Mouse (Mus musculus): ENCODE data around the gene Sco1. TPM values are rescaled to one million over a fixed set of nuclear protein-coding genes. Genes with fewer than 3 reads are reported as not detected.

Sco1 gene
- polyA plus RNA-seq, 1 experiment from 2014 or later, result 16.5 TPM

GRCm38 (mm10) chr11:67094470-67094869 lies 42.0 kb downstream of the Sco1 start:
- Histone ChIP-seq H3K27me3 (ENCODE audit: control insufficient read depth, insufficient read depth, low read length) (no peaks in the 10 kb centered on the region), H3K4me1 (ENCODE audit: control insufficient read depth, insufficient read depth, low read length) (no peaks in the 10 kb centered on the region), H3K27ac (ENCODE audit: low read length) (no peak overlapping the region), H3K36me3 (ENCODE audit: control insufficient read depth, insufficient read depth, low read length) (no peaks in the 10 kb centered on the region), H3K9ac (replicated peaks; ENCODE audit: low read depth, low read length) (no peak overlapping the region), H3K4me3 (ENCODE audit: low read depth, low read length) (no peak overlapping the region), H3K9me3 (ENCODE audit: control insufficient read depth, low read depth, low read length) (no peaks in the 10 kb centered on the region), H3K4me2 (replicated peaks; ENCODE audit: low read depth, low read length) (no peak overlapping the region)
- WGBS, result 66% methylated on average over 29 of the region's 29 CpGs
- no peak for ATAC-seq (ENCODE audit: insufficient number of reproducible peaks, insufficient read depth, low FRiP score, low read depth)

GRCm38 (mm10) chr11:67097709-67098108 lies 45.2 kb downstream of the Sco1 start:
- Histone ChIP-seq H3K27me3 (ENCODE audit: control insufficient read depth, insufficient read depth, low read length) (no peaks in the 10 kb centered on the region), H3K4me1 (ENCODE audit: control insufficient read depth, insufficient read depth, low read length) (no peaks in the 10 kb centered on the region), H3K9ac (replicated peaks; ENCODE audit: low read depth, low read length) (no peak overlapping the region), H3K9me3 (ENCODE audit: control insufficient read depth, low read depth, low read length) (no peaks in the 10 kb centered on the region), H3K36me3 (ENCODE audit: control insufficient read depth, insufficient read depth, low read length) (no peaks in the 10 kb centered on the region), H3K4me2 (replicated peaks; ENCODE audit: low read depth, low read length) (no peak overlapping the region), H3K4me3 (ENCODE audit: low read depth, low read length) (no peak overlapping the region), H3K27ac (ENCODE audit: low read length) (no peak overlapping the region)
- no peak for ATAC-seq (ENCODE audit: insufficient number of reproducible peaks, insufficient read depth, low FRiP score, low read depth)
- WGBS, result 93% methylated on average over 10 of the region's 10 CpGs

GRCm38 (mm10) chr11:67098427-67098826 lies 46.0 kb downstream of the Sco1 start:
- no peaks in the 10 kb centered on the region for H3K4me1 ChIP-seq (ENCODE audit: control insufficient read depth, insufficient read depth, low read length)
- WGBS, result 80% methylated on average over 11 of the region's 11 CpGs
- ATAC-seq (ENCODE audit: insufficient number of reproducible peaks, insufficient read depth, low FRiP score, low read depth), result no peak
- H3K27me3 ChIP-seq (ENCODE audit: control insufficient read depth, insufficient read depth, low read length), result no peaks in the 10 kb centered on the region
- no peaks in the 10 kb centered on the region for H3K36me3 ChIP-seq (ENCODE audit: control insufficient read depth, insufficient read depth, low read length)
- no peak overlapping the region for H3K27ac ChIP-seq (ENCODE audit: low read length)
- H3K9ac ChIP-seq (replicated peaks; ENCODE audit: low read depth, low read length), result no peak overlapping the region
- no peaks in the 10 kb centered on the region for H3K9me3 ChIP-seq (ENCODE audit: control insufficient read depth, low read depth, low read length)
- no peak overlapping the region for H3K4me3 ChIP-seq (ENCODE audit: low read depth, low read length)
- H3K4me2 ChIP-seq (replicated peaks; ENCODE audit: low read depth, low read length), result no peak overlapping the region

GRCm38 (mm10) chr11:67099241-67099640 lies 46.8 kb downstream of the Sco1 start:
- 92% methylated on average over 16 of the region's 16 CpGs for WGBS

GRCm38 (mm10) chr11:67100169-67100568 lies 47.7 kb downstream of the Sco1 start:
- no peaks in the 10 kb centered on the region for H3K4me1 ChIP-seq (ENCODE audit: control insufficient read depth, insufficient read depth, low read length)
- 36% methylated on average over 6 of the region's 6 CpGs for WGBS
- no peak overlapping the region for H3K4me2 ChIP-seq (replicated peaks; ENCODE audit: low read depth, low read length)
- no peaks in the 10 kb centered on the region for H3K36me3 ChIP-seq (ENCODE audit: control insufficient read depth, insufficient read depth, low read length)
- no peak for ATAC-seq (ENCODE audit: insufficient number of reproducible peaks, insufficient read depth, low FRiP score, low read depth)
- H3K9ac ChIP-seq (replicated peaks; ENCODE audit: low read depth, low read length), result no peak overlapping the region
- no peak overlapping the region for H3K4me3 ChIP-seq (ENCODE audit: low read depth, low read length)
- H3K27me3 ChIP-seq (ENCODE audit: control insufficient read depth, insufficient read depth, low read length), result no peaks in the 10 kb centered on the region
- H3K27ac ChIP-seq (ENCODE audit: low read length), result no peak overlapping the region
- no peaks in the 10 kb centered on the region for H3K9me3 ChIP-seq (ENCODE audit: control insufficient read depth, low read depth, low read length)

More at GRCm38 (mm10) chr11:67099241-67099640, 46.8 kb downstream of the Sco1 start:
- H3K9me3 ChIP-seq (ENCODE audit: control insufficient read depth, low read depth, low read length), result no peaks in the 10 kb centered on the region
- H3K4me1 ChIP-seq (ENCODE audit: control insufficient read depth, insufficient read depth, low read length), result no peaks in the 10 kb centered on the region
- H3K27ac ChIP-seq (ENCODE audit: low read length), result no peak overlapping the region
- no peak overlapping the region for H3K9ac ChIP-seq (replicated peaks; ENCODE audit: low read depth, low read length)
- no peaks in the 10 kb centered on the region for H3K27me3 ChIP-seq (ENCODE audit: control insufficient read depth, insufficient read depth, low read length)
- no peak overlapping the region for H3K4me3 ChIP-seq (ENCODE audit: low read depth, low read length)
- H3K4me2 ChIP-seq (replicated peaks; ENCODE audit: low read depth, low read length), result no peak overlapping the region
- H3K36me3 ChIP-seq (ENCODE audit: control insufficient read depth, insufficient read depth, low read length), result no peaks in the 10 kb centered on the region
- no peak for ATAC-seq (ENCODE audit: insufficient number of reproducible peaks, insufficient read depth, low FRiP score, low read depth)

GRCm38 (mm10) chr11:67101713-67102112 lies 49.2 kb downstream of the Sco1 start:
- Histone ChIP-seq H3K4me1 (ENCODE audit: control insufficient read depth, insufficient read depth, low read length) (0 out of 2 replicates have a peak, but pooled peaks cover 2% of the 10 kb centered on the region), H3K9me3 (ENCODE audit: control insufficient read depth, low read depth, low read length) (no peaks in the 10 kb centered on the region), H3K27me3 (ENCODE audit: control insufficient read depth, insufficient read depth, low read length) (no peaks in the 10 kb centered on the region), H3K4me2 (replicated peaks; ENCODE audit: low read depth, low read length) (no peak overlapping the region), H3K36me3 (ENCODE audit: control insufficient read depth, insufficient read depth, low read length) (no peaks in the 10 kb centered on the region), H3K9ac (replicated peaks; ENCODE audit: low read depth, low read length) (no peak overlapping the region), H3K4me3 (ENCODE audit: low read depth, low read length) (no peak overlapping the region), H3K27ac (ENCODE audit: low read length) (no peak overlapping the region)
- WGBS, result 42% methylated on average over 5 of the region's 8 CpGs
- ATAC-seq (ENCODE audit: insufficient number of reproducible peaks, insufficient read depth, low FRiP score, low read depth), result no peak

- 77% methylated on average over 9 of the region's 9 CpGs for WGBS
- Histone ChIP-seq H3K36me3 (ENCODE audit: control insufficient read depth, insufficient read depth, low read length) (no peaks in the 10 kb centered on the region), H3K4me2 (replicated peaks; ENCODE audit: low read depth, low read length) (no peak overlapping the region), H3K27me3 (ENCODE audit: control insufficient read depth, insufficient read depth, low read length) (no peaks in the 10 kb centered on the region), H3K4me3 (ENCODE audit: low read depth, low read length) (no peak overlapping the region), H3K9me3 (ENCODE audit: control insufficient read depth, low read depth, low read length) (no peaks in the 10 kb centered on the region), H3K4me1 (ENCODE audit: control insufficient read depth, insufficient read depth, low read length) (0 out of 2 replicates have a peak, but pooled peaks cover 2% of the 10 kb centered on the region), H3K27ac (ENCODE audit: low read length) (no peak overlapping the region), H3K9ac (replicated peaks; ENCODE audit: low read depth, low read length) (no peak overlapping the region)
- ATAC-seq (ENCODE audit: insufficient number of reproducible peaks, insufficient read depth, low FRiP score, low read depth), result no peak
Measured at GRCm38 (mm10) chr11:67103256-67103655, 50.8 kb downstream of the Sco1 start.

- 0 out of 2 replicates have a peak, but pooled peaks cover 2% of the 10 kb centered on the region for H3K4me1 ChIP-seq (ENCODE audit: control insufficient read depth, insufficient read depth, low read length)
- WGBS, result 77% methylated on average over 1 of the region's 1 CpGs
- no peak overlapping the region for H3K4me2 ChIP-seq (replicated peaks; ENCODE audit: low read depth, low read length)
- H3K9ac ChIP-seq (replicated peaks; ENCODE audit: low read depth, low read length), result no peak overlapping the region
- no peak for ATAC-seq (ENCODE audit: insufficient number of reproducible peaks, insufficient read depth, low FRiP score, low read depth)
- H3K4me3 ChIP-seq (ENCODE audit: low read depth, low read length), result no peak overlapping the region
- no peaks in the 10 kb centered on the region for H3K27me3 ChIP-seq (ENCODE audit: control insufficient read depth, insufficient read depth, low read length)
- no peaks in the 10 kb centered on the region for H3K36me3 ChIP-seq (ENCODE audit: control insufficient read depth, insufficient read depth, low read length)
- no peaks in the 10 kb centered on the region for H3K9me3 ChIP-seq (ENCODE audit: control insufficient read depth, low read depth, low read length)
- H3K27ac ChIP-seq (ENCODE audit: low read length), result no peak overlapping the region
Measured at GRCm38 (mm10) chr11:67104242-67104641, 51.8 kb downstream of the Sco1 start.

GRCm38 (mm10) chr11:67104714-67105113 lies 52.2 kb downstream of the Sco1 start:
- no peak overlapping the region for H3K27ac ChIP-seq (ENCODE audit: low read length)
- H3K4me3 ChIP-seq (ENCODE audit: low read depth, low read length), result no peak overlapping the region
- H3K9me3 ChIP-seq (ENCODE audit: control insufficient read depth, low read depth, low read length), result no peaks in the 10 kb centered on the region
- no peak overlapping the region for H3K4me2 ChIP-seq (replicated peaks; ENCODE audit: low read depth, low read length)
- H3K9ac ChIP-seq (replicated peaks; ENCODE audit: low read depth, low read length), result no peak overlapping the region
- H3K36me3 ChIP-seq (ENCODE audit: control insufficient read depth, insufficient read depth, low read length), result no peaks in the 10 kb centered on the region
- 0 out of 2 replicates have a peak, but pooled peaks cover 2% of the 10 kb centered on the region for H3K4me1 ChIP-seq (ENCODE audit: control insufficient read depth, insufficient read depth, low read length)
- no peak for ATAC-seq (ENCODE audit: insufficient number of reproducible peaks, insufficient read depth, low FRiP score, low read depth)
- WGBS, result 63% methylated on average over 11 of the region's 11 CpGs
- no peaks in the 10 kb centered on the region for H3K27me3 ChIP-seq (ENCODE audit: control insufficient read depth, insufficient read depth, low read length)
